Mouse (Mus musculus): Measurements from ENCODE around the gene Rps5.

DNA sequence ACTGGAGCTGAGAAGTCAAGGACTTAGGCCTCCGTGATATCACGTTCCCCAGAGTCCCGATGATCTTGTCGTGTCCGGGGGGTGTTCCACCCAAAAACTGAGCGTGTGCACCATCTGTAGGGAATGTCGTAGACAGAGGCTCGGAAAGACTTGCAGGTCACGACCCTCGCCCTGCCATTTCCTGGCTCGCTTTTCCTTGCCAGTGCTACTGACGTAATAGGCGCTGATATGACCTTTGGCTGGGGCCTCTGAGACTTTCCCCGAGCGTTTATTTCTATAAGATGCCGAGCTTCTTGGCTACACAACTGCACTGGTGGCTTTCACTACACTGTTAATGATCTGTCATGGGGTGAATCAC lies 27.8 kb downstream of the Rps5 start:
- no peak for TF ChIP-seq MAFK (IDR thresholded peaks at IDR 0.05; ENCODE audit: insufficient read depth, low read depth, low read length)
- no peak for TF ChIP-seq HCFC1 (IDR thresholded peaks at IDR 0.05; ENCODE audit: borderline replicate concordance, insufficient read depth, low read length)
- TF ChIP-seq CHD2 (IDR thresholded peaks at IDR 0.05; ENCODE audit: low read depth, low read length): no peak

Measured in ES-E14 (cell line).